24 mouse cellular contexts compared by ENCODE assay signal in genomic region chr5:116260356-116260755, GRCm38 (mm10). TPM values are rescaled to one million over a fixed set of nuclear protein-coding genes. Genes with fewer than 3 reads are reported as not detected.
DNase-seq lines count a peak whose midpoint lies in the region; ATAC-seq and TF ChIP-seq lines count a peak whose summit lies in the region.
"Had no signal": no experiment of that assay in that cellular context is flagged by ENCODE, and none has a peak within 500 bp of the region (broad histone marks: within the 10 kb centered on the region; RNA-seq: fewer than 3 reads in every experiment).

No protein-coding gene starts in this region.

- no peak overlapping the region for H3K9ac ChIP-seq in hindbrain, embryonic 15.5 days
- H3K9ac ChIP-seq in hindbrain, embryonic 14.5 days: no peak overlapping the region
- no peak overlapping the region for H3K9ac ChIP-seq in midbrain, embryonic 14.5 days (replicated peaks; ENCODE audit: low read length)
- H3K9ac ChIP-seq in midbrain, embryonic 13.5 days (replicated peaks): no peak overlapping the region
- H3K9ac ChIP-seq: forebrain, embryonic 13.5 days; heart, embryonic 13.5 days; intestine, embryonic 15.5 days had no signal

- 46% methylated on average over 5 of the region's 5 CpGs for WGBS in cerebellum, adult 2 months
- WGBS in hindbrain, embryonic 15.5 days: 69% methylated on average over 5 of the region's 5 CpGs
- 72% methylated on average over 5 of the region's 5 CpGs for WGBS in hindbrain, embryonic 14.5 days
- WGBS in midbrain, embryonic 14.5 days: 85% methylated on average over 5 of the region's 5 CpGs
- 89% methylated on average over 5 of the region's 5 CpGs for WGBS in midbrain, embryonic 13.5 days

- H3K9me3 ChIP-seq in hindbrain, embryonic 15.5 days: no peaks in the 10 kb centered on the region
- no peaks in the 10 kb centered on the region for H3K9me3 ChIP-seq in hindbrain, embryonic 14.5 days (ENCODE audit: control insufficient read depth, low read length)
- H3K9me3 ChIP-seq in midbrain, embryonic 14.5 days (ENCODE audit: control insufficient read depth, low read length): no peaks in the 10 kb centered on the region
- no peaks in the 10 kb centered on the region for H3K9me3 ChIP-seq in midbrain, embryonic 13.5 days
- H3K9me3 ChIP-seq: forebrain, embryonic 10.5 days; heart, embryonic 10.5 days; intestine, embryonic 15.5 days had no signal

- TF ChIP-seq POLR2A in cerebellum, adult 2 months (IDR thresholded peaks at IDR 0.05; ENCODE audit: borderline replicate concordance, insufficient read depth, low read length): no peak

- H3K4me3 ChIP-seq in cerebellum, adult 2 months (replicated peaks; ENCODE audit: insufficient read depth, low read depth, low read length): no peak overlapping the region
- H3K4me3 ChIP-seq in hindbrain, embryonic 15.5 days: no peak overlapping the region
- no peak overlapping the region for H3K4me3 ChIP-seq in hindbrain, embryonic 14.5 days (replicated peaks; ENCODE audit: low read length)
- H3K4me3 ChIP-seq in midbrain, embryonic 14.5 days (replicated peaks; ENCODE audit: low read depth, low read length): no peak overlapping the region
- H3K4me3 ChIP-seq in midbrain, embryonic 13.5 days (replicated peaks): no peak overlapping the region
- H3K4me3 ChIP-seq: forebrain, embryonic 10.5 days; forebrain, embryonic 13.5 days; heart, adult 2 months; heart, embryonic 10.5 days; heart, embryonic 13.5 days; intestine, embryonic 15.5 days had no signal

- H3K4me1 ChIP-seq in cerebellum, adult 2 months (ENCODE audit: control insufficient read depth, insufficient read depth, low read length): peaks cover 4% of the 10 kb centered on the region
- H3K4me1 ChIP-seq in hindbrain, embryonic 15.5 days (replicated peaks): peaks cover 9% of the 10 kb centered on the region
- H3K4me1 ChIP-seq in hindbrain, embryonic 14.5 days (replicated peaks; ENCODE audit: control insufficient read depth, insufficient read depth, low read length): peaks cover 6% of the 10 kb centered on the region
- no peaks in the 10 kb centered on the region; the same call in 1 of the 2 replicates for H3K4me1 ChIP-seq in midbrain, embryonic 14.5 days (ENCODE audit: control insufficient read depth, insufficient read depth, low read length)
- H3K4me1 ChIP-seq in midbrain, embryonic 13.5 days (replicated peaks): peaks cover 8% of the 10 kb centered on the region
- H3K4me1 ChIP-seq: heart, embryonic 10.5 days; intestine, embryonic 15.5 days had no signal

- no peaks in the 10 kb centered on the region for H3K36me3 ChIP-seq in hindbrain, embryonic 15.5 days
- no peaks in the 10 kb centered on the region for H3K36me3 ChIP-seq in hindbrain, embryonic 14.5 days (replicated peaks; ENCODE audit: control insufficient read depth, insufficient read depth)
- H3K36me3 ChIP-seq in midbrain, embryonic 14.5 days (ENCODE audit: control insufficient read depth, insufficient read depth, low read length): no peaks in the 10 kb centered on the region
- H3K36me3 ChIP-seq in midbrain, embryonic 13.5 days: no peaks in the 10 kb centered on the region
- H3K36me3 ChIP-seq: forebrain, embryonic 10.5 days; heart, embryonic 10.5 days; heart, embryonic 13.5 days; intestine, embryonic 15.5 days had no signal

- no peak overlapping the region for H3K4me2 ChIP-seq in hindbrain, embryonic 15.5 days
- H3K4me2 ChIP-seq in hindbrain, embryonic 14.5 days (replicated peaks): no peak overlapping the region
- no peak overlapping the region for H3K4me2 ChIP-seq in midbrain, embryonic 14.5 days (ENCODE audit: low read length)
- H3K4me2 ChIP-seq in midbrain, embryonic 13.5 days (replicated peaks): no peak overlapping the region
- H3K4me2 ChIP-seq: forebrain, embryonic 13.5 days; heart, embryonic 13.5 days; intestine, embryonic 15.5 days had no signal

- H3K27me3 ChIP-seq in cerebellum, adult 2 months (ENCODE audit: control insufficient read depth, insufficient read depth, low read length): no peaks in the 10 kb centered on the region
- H3K27me3 ChIP-seq in hindbrain, embryonic 15.5 days: no peaks in the 10 kb centered on the region
- no peaks in the 10 kb centered on the region for H3K27me3 ChIP-seq in hindbrain, embryonic 14.5 days (ENCODE audit: control insufficient read depth, insufficient read depth, low read length)
- no peaks in the 10 kb centered on the region for H3K27me3 ChIP-seq in midbrain, embryonic 14.5 days (ENCODE audit: control insufficient read depth, insufficient read depth, low read length)
- no peaks in the 10 kb centered on the region for H3K27me3 ChIP-seq in midbrain, embryonic 13.5 days
- H3K27me3 ChIP-seq: forebrain, embryonic 13.5 days; heart, embryonic 13.5 days; intestine, embryonic 15.5 days had no signal

- TF ChIP-seq CTCF in cerebellum, adult 2 months (IDR thresholded peaks at IDR 0.05; ENCODE audit: borderline replicate concordance, insufficient read depth, low read depth, low read length): no peak

- no peak overlapping the region for H3K27ac ChIP-seq in cerebellum, adult 2 months (ENCODE audit: insufficient read depth, low read length)
- H3K27ac ChIP-seq in hindbrain, embryonic 15.5 days (replicated peaks): 0 out of 2 replicates have a peak overlapping the region, but pooled peaks have one; percentile 16
- H3K27ac ChIP-seq in hindbrain, embryonic 14.5 days: no peak overlapping the region
- 0 out of 2 replicates have a peak overlapping the region, but pooled peaks have one; percentile 32 for H3K27ac ChIP-seq in midbrain, embryonic 14.5 days (replicated peaks; ENCODE audit: low read depth, low read length)
- no peak overlapping the region for H3K27ac ChIP-seq in midbrain, embryonic 13.5 days
- H3K27ac ChIP-seq: forebrain, embryonic 10.5 days; forebrain, embryonic 13.5 days; heart, adult 2 months; heart, embryonic 10.5 days; heart, embryonic 13.5 days; intestine, embryonic 15.5 days had no signal

- peak; percentile 55 to 64 for DNase-seq in cerebellum, postnatal 10 days
- DNase-seq in cerebellum, adult 2 months: no peak
- no peak for DNase-seq in hindbrain, embryonic 14.5 days (ENCODE audit: low spot score)
- no peak for DNase-seq in midbrain, embryonic 14.5 days
- DNase-seq in brain, adult 2 months (ENCODE audit: low read depth, low spot score): peak; percentile 33
- DNase-seq in thymus, postnatal 0 days (ENCODE audit: low spot score): no peak
- DNase-seq: adrenal gland, adult 8-10 months; adrenal gland, postnatal 25 days; cerebellum, adult 11 months; cerebellum, adult 8-10 months; gastrocnemius, postnatal 10 days; gastrocnemius, postnatal 36 days; heart, adult 2 months; heart, postnatal 14 days; heart, postnatal 4 days; kidney, adult 11 months had no signal

- no peak for ATAC-seq in hindbrain, embryonic 15.5 days (ENCODE audit: low FRiP score, low read depth)
- ATAC-seq in hindbrain, embryonic 14.5 days (ENCODE audit: low FRiP score): no peak
- no peak for ATAC-seq in midbrain, embryonic 14.5 days (ENCODE audit: low FRiP score, low TSS enrichment)
- ATAC-seq in midbrain, embryonic 13.5 days: no peak
- ATAC-seq: activated CD4-positive, CD25-positive, alpha-beta regulatory T cell, adult 4 months; forebrain, embryonic 13.5 days; intestine, embryonic 15.5 days had no signal

RNA-seq across cellular contexts. Expression of gene Ccdc60, which starts 28.4 kb away (rescaled TPM):
- 0.33 and 0.38 TPM in 2 replicates for polyA plus RNA-seq in cerebellum, adult 2 months (2012; rRNA removed)
- polyA plus RNA-seq in hindbrain, embryonic 15.5 days (2015; fragmentation: Nextera tagmentation; extraction: Ambion mirVana): 2.5 and 2.8 TPM in 2 replicates
- polyA plus RNA-seq in hindbrain, embryonic 14.5 days (2014; fragmentation: Nextera tagmentation; extraction: Ambion mirVana): 2.7 and 3.1 TPM in 2 replicates
- 2.3 and 2.9 TPM in 2 replicates for polyA plus RNA-seq in midbrain, embryonic 14.5 days (2014; fragmentation: Nextera tagmentation; extraction: Ambion mirVana)
- 2.1 and 2.5 TPM in 2 replicates for polyA plus RNA-seq in midbrain, embryonic 13.5 days (2015; fragmentation: Nextera tagmentation; extraction: Ambion mirVana)
- 0.27 and 0.56 TPM in 2 replicates for polyA plus RNA-seq in thymus, postnatal 0 days (2015; fragmentation: Nextera tagmentation; extraction: Ambion mirVana)
- polyA plus RNA-seq: activated CD4-positive, CD25-positive, alpha-beta regulatory T cell, adult 4 months had no signal

Comparison
In these comparisons a context has a peak if more than half of its experiments do, and no peak if none do; other contexts are left out.
1. DNase-seq: peak in cerebellum, postnatal 10 days (2 of 2) and brain, adult 2 months (single experiment); none in cerebellum, adult 2 months (0 of 2), hindbrain, embryonic 14.5 days (single experiment), midbrain, embryonic 14.5 days (single experiment) and thymus, postnatal 0 days (single experiment).
2. H3K27ac ChIP-seq: peak in hindbrain, embryonic 15.5 days (single experiment) and midbrain, embryonic 14.5 days (single experiment); none in cerebellum, adult 2 months (single experiment), hindbrain, embryonic 14.5 days (single experiment) and midbrain, embryonic 13.5 days (single experiment).